Mouse (Mus musculus) liver, embryonic 14.5 days (tissue): ENCODE data around the gene Ift20.

Source experiments
- CTCF ChIP-seq: IDR thresholded peaks from 2 replicates; pipeline ENCODE4 v1.5.1; 2016; ENCODE audit warnings: antibody characterized with exemption, low read depth, control low read depth
- EP300 ChIP-seq: IDR thresholded peaks from 2 replicates; pipeline ENCODE4 v1.6.1; 2016; ENCODE audit warnings: antibody characterized with exemption, low read depth

DNA sequence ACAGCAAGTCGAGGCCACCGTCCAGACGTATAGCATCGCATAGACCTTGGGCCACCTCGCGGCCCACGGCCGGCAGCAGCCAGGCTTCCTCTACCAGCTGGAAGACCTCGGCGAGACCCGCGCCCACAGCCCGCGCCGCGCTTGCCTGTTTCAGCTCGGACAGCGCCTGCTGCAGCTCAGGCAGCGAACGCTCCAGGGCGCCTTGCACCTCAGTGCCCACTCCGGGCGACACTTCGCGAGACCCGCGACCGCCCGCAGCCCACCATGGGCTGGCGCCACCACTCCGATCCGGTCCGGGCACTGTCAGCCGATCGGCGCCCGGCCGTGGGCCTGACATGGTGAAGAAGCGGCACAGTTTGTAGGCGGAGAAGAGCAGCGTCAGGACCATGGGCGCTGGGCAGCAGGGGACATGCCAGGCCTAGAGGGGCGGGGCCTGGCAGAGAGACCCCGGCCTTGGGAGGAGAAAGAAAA lies 39.1 kb upstream of the Ift20 start:
- TF ChIP-seq CTCF = no peak
- TF ChIP-seq EP300 = no peak
